Comparison of ENCODE assay signal across 8 mouse cellular contexts in genomic region chr6:129558946-129559640, GRCm38 (mm10). TPM values are rescaled to one million over a fixed set of nuclear protein-coding genes. Genes with fewer than 3 reads are reported as not detected.
A peak's percentile ranks its signal among the peaks of the same experiment; 100 is the strongest.
DNase-seq lines count a peak whose midpoint lies in the region; ATAC-seq and TF ChIP-seq lines count a peak whose summit lies in the region.

No protein-coding gene starts in this region.

- no peak overlapping the region for H3K4me3 ChIP-seq in kidney, adult 2 months (ENCODE audit: insufficient read depth, low read depth, low read length)
- no peak overlapping the region for H3K4me3 ChIP-seq in liver, embryonic 12.5 days
- H3K4me3 ChIP-seq in stomach, embryonic 16.5 days (replicated peaks; ENCODE audit: low read length), result no peak overlapping the region

- 11% methylated on average over 12 of the region's 12 CpGs for WGBS in kidney, adult 2 months
- whole genome bisulfite sequencing in liver, embryonic 12.5 days (ENCODE audit: insufficient replicate concordance), result 14% methylated on average over 12 of the region's 12 CpGs
- WGBS in stomach, embryonic 16.5 days, result 14% methylated on average over 12 of the region's 12 CpGs

- H3K36me3 ChIP-seq in kidney, adult 2 months (ENCODE audit: control insufficient read depth, insufficient read depth, low read length), result no peaks in the 10 kb centered on the region
- no peaks in the 10 kb centered on the region for H3K36me3 ChIP-seq in liver, embryonic 12.5 days
- H3K36me3 ChIP-seq in stomach, embryonic 16.5 days (ENCODE audit: control insufficient read depth, insufficient read depth, low read length), result no peaks in the 10 kb centered on the region

- H3K9me3 ChIP-seq in liver, embryonic 12.5 days (replicated peaks), result no peaks in the 10 kb centered on the region
- no peaks in the 10 kb centered on the region for H3K9me3 ChIP-seq in stomach, embryonic 16.5 days (replicated peaks; ENCODE audit: control insufficient read depth, low read length)

- H3K27me3 ChIP-seq in kidney, adult 2 months (replicated peaks; ENCODE audit: control insufficient read depth, insufficient read depth, low read length), result no peaks in the 10 kb centered on the region
- H3K27me3 ChIP-seq in liver, embryonic 12.5 days (replicated peaks), result no peaks in the 10 kb centered on the region; the same call in 1 of the 2 replicates
- no peaks in the 10 kb centered on the region for H3K27me3 ChIP-seq in stomach, embryonic 16.5 days (ENCODE audit: control insufficient read depth, insufficient read depth, low read length)

- TF ChIP-seq POLR2A in kidney, adult 2 months (IDR thresholded peaks at IDR 0.05; ENCODE audit: low read depth, low read length), result no peak

- TF ChIP-seq CTCF in kidney, adult 2 months (conservative IDR thresholded peaks at IDR 0.05; ENCODE audit: insufficient read depth, insufficient read length, low read depth, low read length), result peak; percentile 99

- no peaks in the 10 kb centered on the region for H3K4me1 ChIP-seq in kidney, adult 2 months (ENCODE audit: control insufficient read depth, insufficient read depth, low read length)
- peaks cover 28% of the 10 kb centered on the region for H3K4me1 ChIP-seq in liver, embryonic 12.5 days
- H3K4me1 ChIP-seq in stomach, embryonic 16.5 days (ENCODE audit: control insufficient read depth, insufficient read depth, low read length), result no peaks in the 10 kb centered on the region

- H3K9ac ChIP-seq in liver, embryonic 12.5 days, result no peak overlapping the region
- no peak overlapping the region for H3K9ac ChIP-seq in stomach, embryonic 16.5 days (ENCODE audit: low read length)

- H3K27ac ChIP-seq in kidney, adult 2 months (ENCODE audit: insufficient read depth, low read depth, low read length), result no peak overlapping the region
- H3K27ac ChIP-seq in liver, embryonic 12.5 days, result no peak overlapping the region
- no peak overlapping the region for H3K27ac ChIP-seq in stomach, embryonic 16.5 days (ENCODE audit: low read length)

- peak; percentile 78 for DNase-seq in B cell, adult 2 months
- DNase-seq in adipocyte (ENCODE audit: low spot score), result peak; percentile 91
- peak; percentile 84 for DNase-seq in embryo, embryonic 11 days
- DNase-seq in kidney, adult 2 months, result peak; percentile 78
- peak; percentile 69 for DNase-seq in naive thymus-derived CD4-positive, alpha-beta T cell, adult 2 months (ENCODE audit: low read depth)

- H3K4me2 ChIP-seq in liver, embryonic 12.5 days, result no peak overlapping the region
- H3K4me2 ChIP-seq in stomach, embryonic 16.5 days (ENCODE audit: low read depth, low read length), result no peak overlapping the region

- ATAC-seq in granulocyte monocyte progenitor cell, adult 5-6 weeks (replicated peaks; ENCODE audit: poor library complexity, severe bottlenecking), result peak; percentile 98
- ATAC-seq in liver, embryonic 12.5 days, result peak; percentile 62
- peak; percentile 82 for ATAC-seq in stomach, embryonic 16.5 days (ENCODE audit: insufficient read depth, low FRiP score)

RNA-seq across cellular contexts. Expression of gene Klre1, which starts 18.6 kb away (rescaled TPM):
- not detected in 2 replicates for total RNA-seq in granulocyte monocyte progenitor cell, adult 5-6 weeks (2014; fragmentation: Nextera tagmentation)
- total RNA-seq in granulocyte monocyte progenitor cell, adult 5-6 weeks (2017), result not detected in 2 replicates
- 0.30 TPM in 1 of 2 replicates, not detected in the other for polyA plus RNA-seq in kidney, adult 2 months (2012; rRNA removed)
- not detected in 2 replicates for polyA plus RNA-seq in liver, embryonic 12.5 days (2016; fragmentation: Nextera tagmentation; extraction: Ambion mirVana)
- not detected in 2 replicates for polyA plus RNA-seq in stomach, embryonic 16.5 days (2015; fragmentation: Nextera tagmentation; extraction: Ambion mirVana)

RNA-seq across cellular contexts. Expression of gene Gabarapl1, which starts 26.1 kb away (rescaled TPM):
- total RNA-seq in granulocyte monocyte progenitor cell, adult 5-6 weeks (2014; fragmentation: Nextera tagmentation), result 37.4 and 45.0 TPM in 2 replicates
- 39.8 and 76.6 TPM in 2 replicates for total RNA-seq in granulocyte monocyte progenitor cell, adult 5-6 weeks (2017)
- 648 and 804 TPM in 2 replicates for polyA plus RNA-seq in kidney, adult 2 months (2012; rRNA removed)
- polyA plus RNA-seq in liver, embryonic 12.5 days (2016; fragmentation: Nextera tagmentation; extraction: Ambion mirVana), result 37.8 and 38.0 TPM in 2 replicates
- 42.8 and 44.6 TPM in 2 replicates for polyA plus RNA-seq in stomach, embryonic 16.5 days (2015; fragmentation: Nextera tagmentation; extraction: Ambion mirVana)

RNA-seq across cellular contexts. Expression of gene Klrd1, which starts 32.5 kb away (rescaled TPM):
- total RNA-seq in granulocyte monocyte progenitor cell, adult 5-6 weeks (2014; fragmentation: Nextera tagmentation), result 9.6 TPM in 1 of 2 replicates, not detected in the other
- 0.34 TPM in 1 of 2 replicates, not detected in the other for total RNA-seq in granulocyte monocyte progenitor cell, adult 5-6 weeks (2017)
- 0.72 TPM in 1 of 2 replicates, not detected in the other for polyA plus RNA-seq in kidney, adult 2 months (2012; rRNA removed)
- 0.18 and 0.83 TPM in 2 replicates for polyA plus RNA-seq in liver, embryonic 12.5 days (2016; fragmentation: Nextera tagmentation; extraction: Ambion mirVana)
- polyA plus RNA-seq in stomach, embryonic 16.5 days (2015; fragmentation: Nextera tagmentation; extraction: Ambion mirVana), result 0.76 and 1.1 TPM in 2 replicates

RNA-seq across cellular contexts. Expression of gene Tmem52b, which starts 46.7 kb away (rescaled TPM):
- 0.53 TPM in 1 of 2 replicates, not detected in the other for total RNA-seq in granulocyte monocyte progenitor cell, adult 5-6 weeks (2014; fragmentation: Nextera tagmentation)
- not detected in 2 replicates for total RNA-seq in granulocyte monocyte progenitor cell, adult 5-6 weeks (2017)
- polyA plus RNA-seq in kidney, adult 2 months (2012; rRNA removed), result 124 and 212 TPM in 2 replicates
- not detected in 2 replicates for polyA plus RNA-seq in liver, embryonic 12.5 days (2016; fragmentation: Nextera tagmentation; extraction: Ambion mirVana)
- not detected in 2 replicates for polyA plus RNA-seq in stomach, embryonic 16.5 days (2015; fragmentation: Nextera tagmentation; extraction: Ambion mirVana)

RNA-seq across cellular contexts. Expression of gene Olr1, which starts 52.1 kb away (rescaled TPM):
- 15.1 and 18.4 TPM in 2 replicates for total RNA-seq in granulocyte monocyte progenitor cell, adult 5-6 weeks (2014; fragmentation: Nextera tagmentation)
- 16.9 and 23.2 TPM in 2 replicates for total RNA-seq in granulocyte monocyte progenitor cell, adult 5-6 weeks (2017)
- polyA plus RNA-seq in kidney, adult 2 months (2012; rRNA removed), result 0.03 and 0.17 TPM in 2 replicates
- 0.74 and 0.83 TPM in 2 replicates for polyA plus RNA-seq in liver, embryonic 12.5 days (2016; fragmentation: Nextera tagmentation; extraction: Ambion mirVana)
- 0.07 and 0.15 TPM in 2 replicates for polyA plus RNA-seq in stomach, embryonic 16.5 days (2015; fragmentation: Nextera tagmentation; extraction: Ambion mirVana)

Comparison
In these comparisons a context has a peak if more than half of its experiments do, and no peak if none do; other contexts are left out.
1. RNA of gene Gabarapl1, which starts 26.1 kb away (polyA plus RNA-seq): 648 to 804 TPM in kidney, adult 2 months; 42.8 to 44.6 TPM in stomach, embryonic 16.5 days and 37.8 to 38.0 TPM in liver, embryonic 12.5 days; every median in the first group is over 10 times any median in the second.
2. Peak in every context shown above with its lines, with median percentiles within 50 percentile points of each other: DNase-seq and ATAC-seq.